Comparison of ENCODE assay signal across 29 mouse cellular contexts in the genomic region with DNA sequence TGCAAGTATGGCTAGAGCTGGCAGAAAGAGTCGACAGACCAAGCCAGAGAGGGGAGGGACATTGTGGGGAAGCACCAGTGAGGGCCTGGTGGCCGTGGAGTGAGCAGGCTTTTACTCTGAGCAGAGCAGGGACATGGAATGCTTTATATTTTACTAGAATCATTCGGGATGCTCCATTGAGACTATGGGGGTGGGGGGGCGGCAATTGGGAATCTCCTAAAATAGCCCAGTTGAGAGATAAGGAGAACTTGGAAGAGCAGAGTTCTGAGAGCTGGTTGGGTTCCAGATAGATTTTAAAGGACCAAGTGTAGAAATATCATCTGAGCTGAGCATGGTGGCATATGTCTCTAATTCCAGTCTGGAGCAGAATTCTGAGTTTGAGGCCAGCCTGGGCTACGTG. TPM values are rescaled to one million over a fixed set of nuclear protein-coding genes. Genes with fewer than 3 reads are reported as not detected.
DNase-seq lines count a peak whose midpoint lies in the region; ATAC-seq and TF ChIP-seq lines count a peak whose summit lies in the region.
"Had no signal": no experiment of that assay in that cellular context is flagged by ENCODE, and none has a peak within 500 bp of the region (broad histone marks: within the 10 kb centered on the region; RNA-seq: fewer than 3 reads in every experiment).

No protein-coding gene starts in this region.

- WGBS in forebrain, postnatal 0 days = 73% methylated on average over 5 of the region's 5 CpGs
- 81% methylated on average over 5 of the region's 5 CpGs for WGBS in forebrain, embryonic 14.5 days
- 31% methylated on average over 5 of the region's 5 CpGs for WGBS in heart, adult 2 months
- 29% methylated on average over 5 of the region's 5 CpGs for WGBS in heart, embryonic 16.5 days

- TF ChIP-seq EP300 in heart, adult 2 months (IDR thresholded peaks at IDR 0.05; ENCODE audit: insufficient read depth, low read depth, low read length) = no peak

- no peak overlapping the region for H3K4me3 ChIP-seq in forebrain, postnatal 0 days (ENCODE audit: low read depth, low read length)
- H3K4me3 ChIP-seq in forebrain, embryonic 14.5 days (ENCODE audit: low read depth, low read length) = no peak overlapping the region
- H3K4me3 ChIP-seq in heart, adult 2 months = no peak overlapping the region
- no peak overlapping the region for H3K4me3 ChIP-seq in heart, embryonic 16.5 days (ENCODE audit: low read length)
- H3K4me3 ChIP-seq: embryonic facial prominence, embryonic 12.5 days; embryonic facial prominence, embryonic 15.5 days; gastrocnemius, adult 2 months; hindbrain, embryonic 10.5 days; hindbrain, embryonic 13.5 days; intestine, embryonic 15.5 days; kidney, embryonic 15.5 days had no signal

- no peak for DNase-seq in forebrain, postnatal 0 days
- DNase-seq in forebrain, embryonic 14.5 days (ENCODE audit: low spot score) = no peak
- peak in 1 of 2 experiments; percentile 17 for DNase-seq in heart, adult 2 months
- no peak for DNase-seq in heart, postnatal 14 days
- no peak for DNase-seq in heart, adult 9 months (ENCODE audit: low spot score in 2 of 2)
- peak; percentile 35 for DNase-seq in heart, postnatal 4 days
- no peak for DNase-seq in heart, adult 8-10 months (ENCODE audit: low spot score)
- DNase-seq: adrenal gland, postnatal 10 days; adrenal gland, postnatal 36 days; B cell, adult 2 months; cerebellum, adult 11 months; cerebellum, adult 2 months; cerebellum, adult 9-11 months; cerebellum, postnatal 25 days; gastrocnemius, adult 2 months; gastrocnemius, postnatal 14 days; kidney, adult 11 months; kidney, adult 8-10 months; kidney, postnatal 10 days had no signal

- no peaks in the 10 kb centered on the region for H3K4me1 ChIP-seq in forebrain, postnatal 0 days (ENCODE audit: insufficient read depth)
- H3K4me1 ChIP-seq in forebrain, embryonic 14.5 days (ENCODE audit: control insufficient read depth, insufficient read depth, low read length) = no peaks in the 10 kb centered on the region
- H3K4me1 ChIP-seq in heart, adult 2 months (ENCODE audit: control insufficient read depth, insufficient read depth, low read length) = peaks cover 10% of the 10 kb centered on the region
- peaks cover 25% of the 10 kb centered on the region for H3K4me1 ChIP-seq in heart, embryonic 16.5 days (ENCODE audit: control insufficient read depth, insufficient read depth, low read length)
- H3K4me1 ChIP-seq: embryonic facial prominence, embryonic 12.5 days; embryonic facial prominence, embryonic 15.5 days; hindbrain, embryonic 10.5 days; hindbrain, embryonic 13.5 days; intestine, embryonic 15.5 days had no signal

- H3K4me2 ChIP-seq in forebrain, postnatal 0 days (ENCODE audit: low read depth) = no peak overlapping the region
- H3K4me2 ChIP-seq in forebrain, embryonic 14.5 days (ENCODE audit: low read length) = no peak overlapping the region
- H3K4me2 ChIP-seq in heart, embryonic 16.5 days (ENCODE audit: low read depth, low read length) = 0 out of 2 replicates have a peak overlapping the region, but pooled peaks have one; percentile 1
- H3K4me2 ChIP-seq: embryonic facial prominence, embryonic 12.5 days; embryonic facial prominence, embryonic 15.5 days; hindbrain, embryonic 13.5 days; intestine, embryonic 15.5 days; kidney, embryonic 15.5 days had no signal

- no peak for TF ChIP-seq POLR2A in heart, adult 2 months (IDR thresholded peaks at IDR 0.05; ENCODE audit: insufficient read depth, low read depth, low read length)

- no peaks in the 10 kb centered on the region for H3K9me3 ChIP-seq in forebrain, postnatal 0 days (ENCODE audit: low read length)
- no peaks in the 10 kb centered on the region for H3K9me3 ChIP-seq in forebrain, embryonic 14.5 days (replicated peaks; ENCODE audit: control insufficient read depth, low read length)
- H3K9me3 ChIP-seq in heart, embryonic 16.5 days (replicated peaks; ENCODE audit: control insufficient read depth, low read length) = no peaks in the 10 kb centered on the region
- H3K9me3 ChIP-seq: embryonic facial prominence, embryonic 12.5 days; embryonic facial prominence, embryonic 15.5 days; G1E; hindbrain, embryonic 10.5 days; hindbrain, embryonic 13.5 days; intestine, embryonic 15.5 days; kidney, embryonic 15.5 days had no signal

- no peaks in the 10 kb centered on the region for H3K36me3 ChIP-seq in forebrain, postnatal 0 days (ENCODE audit: insufficient read depth)
- no peaks in the 10 kb centered on the region for H3K36me3 ChIP-seq in forebrain, embryonic 14.5 days (ENCODE audit: control insufficient read depth, insufficient read depth, low read length)
- peaks cover 2% of the 10 kb centered on the region; the same call in 1 of the 2 replicates for H3K36me3 ChIP-seq in heart, adult 2 months (ENCODE audit: control insufficient read depth, insufficient read depth, low read length)
- H3K36me3 ChIP-seq in heart, embryonic 16.5 days (ENCODE audit: control insufficient read depth, insufficient read depth) = no peaks in the 10 kb centered on the region
- H3K36me3 ChIP-seq: embryonic facial prominence, embryonic 12.5 days; embryonic facial prominence, embryonic 15.5 days; G1E; hindbrain, embryonic 10.5 days; hindbrain, embryonic 13.5 days; intestine, embryonic 15.5 days; kidney, embryonic 15.5 days had no signal

- H3K79me2 ChIP-seq in heart, adult 2 months (replicated peaks; ENCODE audit: control insufficient read depth, insufficient read depth, low read length) = no peaks in the 10 kb centered on the region

- H3K9ac ChIP-seq in forebrain, postnatal 0 days = no peak overlapping the region
- no peak overlapping the region for H3K9ac ChIP-seq in forebrain, embryonic 14.5 days (ENCODE audit: low read length)
- no peak overlapping the region for H3K9ac ChIP-seq in heart, adult 2 months (ENCODE audit: low read depth, low read length)
- no peak overlapping the region for H3K9ac ChIP-seq in heart, embryonic 16.5 days (ENCODE audit: low read length)
- H3K9ac ChIP-seq: embryonic facial prominence, embryonic 12.5 days; embryonic facial prominence, embryonic 15.5 days; hindbrain, embryonic 13.5 days; intestine, embryonic 15.5 days; kidney, embryonic 15.5 days had no signal

- peak; percentile 64 for ATAC-seq in forebrain, postnatal 0 days
- ATAC-seq in forebrain, embryonic 14.5 days = no peak
- 0 out of 2 replicates have a peak, but pooled peaks have one; percentile 28 for ATAC-seq in heart, embryonic 16.5 days (replicated peaks; ENCODE audit: extremely low read depth, insufficient read depth, low FRiP score)
- ATAC-seq: intestine, embryonic 15.5 days; Patski had no signal

- no peak overlapping the region for H3K27ac ChIP-seq in forebrain, postnatal 0 days (ENCODE audit: low read depth, low read length)
- H3K27ac ChIP-seq in forebrain, embryonic 14.5 days (ENCODE audit: low read depth, low read length) = no peak overlapping the region
- H3K27ac ChIP-seq in heart, adult 2 months = peak overlapping the region; percentile 26; the same call in 1 of the 2 replicates
- peak overlapping the region; percentile 41 for H3K27ac ChIP-seq in heart, embryonic 16.5 days (ENCODE audit: low read length)
- H3K27ac ChIP-seq: embryonic facial prominence, embryonic 12.5 days; embryonic facial prominence, embryonic 15.5 days; gastrocnemius, adult 2 months; hindbrain, embryonic 10.5 days; hindbrain, embryonic 13.5 days; intestine, embryonic 15.5 days; kidney, embryonic 15.5 days had no signal

- H3K27me3 ChIP-seq in forebrain, postnatal 0 days (ENCODE audit: insufficient read depth, low read length) = no peaks in the 10 kb centered on the region
- no peaks in the 10 kb centered on the region for H3K27me3 ChIP-seq in forebrain, embryonic 14.5 days (replicated peaks; ENCODE audit: control insufficient read depth, insufficient read depth, low read length)
- H3K27me3 ChIP-seq in heart, adult 2 months (ENCODE audit: control insufficient read depth, insufficient read depth, low read length) = no peaks in the 10 kb centered on the region
- H3K27me3 ChIP-seq in heart, embryonic 16.5 days (ENCODE audit: control insufficient read depth, insufficient read depth, low read length) = no peaks in the 10 kb centered on the region
- H3K27me3 ChIP-seq: CH12.LX; embryonic facial prominence, embryonic 12.5 days; embryonic facial prominence, embryonic 15.5 days; hindbrain, embryonic 13.5 days; intestine, embryonic 15.5 days; kidney, embryonic 15.5 days had no signal

- intact Hi-C loops in heart, adult 2 months (cut with DNase I) = no loop called here
- intact Hi-C loops in heart, postnatal 14 days (cut with DNase I) = no loop called here

- no peak for TF ChIP-seq CTCF in forebrain, postnatal 0 days (IDR thresholded peaks at IDR 0.05; ENCODE audit: low read depth)
- no peak for TF ChIP-seq CTCF in heart, adult 2 months (IDR thresholded peaks at IDR 0.05)

RNA-seq across cellular contexts. Expression of a gene that starts 14.5 kb away (rescaled TPM):
- 18.9 and 27.9 TPM in 2 replicates for total RNA-seq in forebrain, postnatal 0 days (2014; rRNA removed)
- polyA plus RNA-seq in forebrain, postnatal 0 days (2015; fragmentation: Nextera tagmentation; extraction: Ambion mirVana) = 6.7 and 9.4 TPM in 2 replicates
- 3.3 and 5.0 TPM in 2 replicates for polyA plus RNA-seq in forebrain, embryonic 14.5 days (2014; fragmentation: Nextera tagmentation; extraction: Ambion mirVana)
- 10 to 100 TPM; 78.9 to 83.9 TPM for total RNA-seq in heart, adult 2 months (2021)
- 15.0 and 25.0 TPM in 2 replicates for polyA plus RNA-seq in heart, adult 2 months (2012; rRNA removed)
- 100 to 1,000 TPM; 136 to 185 TPM for total RNA-seq in heart, postnatal 14 days (2021)
- polyA plus RNA-seq in heart, embryonic 16.5 days (2015; fragmentation: Nextera tagmentation; extraction: Ambion mirVana) = 19.2 and 21.1 TPM in 2 replicates
- 100 to 1,000 TPM; 178 to 205 TPM for total RNA-seq in heart, postnatal 4 days (2021)
- total RNA-seq in heart, adult 8-10 months (2022) = 10 to 100 TPM; 65.7 to 97.5 (median 80.6) TPM

Comparison
In these comparisons a context has a peak if more than half of its experiments do, and no peak if none do; other contexts are left out.
1. H3K27ac ChIP-seq: peak in heart, adult 2 months (single experiment) and heart, embryonic 16.5 days (single experiment); none in forebrain, postnatal 0 days (single experiment) and forebrain, embryonic 14.5 days (single experiment).